Mouse (Mus musculus) urinary bladder, postnatal 10 days (tissue): ENCODE results near the gene Arhgap10.

Experiments
- DNase-seq: peaks from one replicate; pipeline ENCODE4 v3.0.0; 2022; ENCODE audit warnings: low spot score

Arhgap10 gene

GRCm38 (mm10) chr8:77516845-77517244 lies 908 bp downstream of the Arhgap10 start:
- no peak for DNase-seq

- no peak for DNase-seq
Observed at GRCm38 (mm10) chr8:77515786-77516185, 2.0 kb downstream of the Arhgap10 start.

GRCm38 (mm10) chr8:77515201-77515600 lies 2.6 kb downstream of the Arhgap10 start:
- DNase-seq: no peak

GRCm38 (mm10) chr8:77511750-77512493 lies 5.8 kb downstream of the Arhgap10 start:
- DNase-seq: no peak

- no peak for DNase-seq
Observed at GRCm38 (mm10) chr8:77510426-77510825, 7.3 kb downstream of the Arhgap10 start.

- no peak for DNase-seq
Observed at GRCm38 (mm10) chr8:77509044-77509443, 8.7 kb downstream of the Arhgap10 start.

- no peak for DNase-seq
Observed at GRCm38 (mm10) chr8:77507510-77508035, 10.2 kb downstream of the Arhgap10 start.

- DNase-seq: no peak
Observed at GRCm38 (mm10) chr8:77506539-77506938, 11.2 kb downstream of the Arhgap10 start.

GRCm38 (mm10) chr8:77502547-77502946 lies 15.2 kb downstream of the Arhgap10 start:
- no peak for DNase-seq

GRCm38 (mm10) chr8:77501131-77501530 lies 16.6 kb downstream of the Arhgap10 start:
- DNase-seq: no peak

- DNase-seq: no peak
Observed at GRCm38 (mm10) chr8:77500264-77500663, 17.5 kb downstream of the Arhgap10 start.

- DNase-seq: no peak
Observed at GRCm38 (mm10) chr8:77497442-77497841, 20.3 kb downstream of the Arhgap10 start.

GRCm38 (mm10) chr8:77496253-77496652 lies 21.5 kb downstream of the Arhgap10 start:
- no peak for DNase-seq

GRCm38 (mm10) chr8:77494376-77495328 lies 23.1 kb downstream of the Arhgap10 start:
- DNase-seq: no peak

- no peak for DNase-seq
Observed at GRCm38 (mm10) chr8:77492356-77493058, 25.2 kb downstream of the Arhgap10 start.

GRCm38 (mm10) chr8:77491231-77491923 lies 26.4 kb downstream of the Arhgap10 start:
- no peak for DNase-seq

- DNase-seq: no peak
Observed at GRCm38 (mm10) chr8:77490095-77490781, 27.5 kb downstream of the Arhgap10 start.

- DNase-seq: no peak
Observed at GRCm38 (mm10) chr8:77489235-77489634, 28.5 kb downstream of the Arhgap10 start.

- DNase-seq: no peak
Observed at GRCm38 (mm10) chr8:77488215-77488606, 29.5 kb downstream of the Arhgap10 start.

GRCm38 (mm10) chr8:77487590-77488214 lies 30.1 kb downstream of the Arhgap10 start:
- no peak for DNase-seq
